Mouse (Mus musculus) MEL (cell line): Measurements from ENCODE around the gene Rad51b.

Experiments used
- BHLHE40 ChIP-seq: IDR thresholded peaks from 2 replicates; pipeline ENCODE4 v1.6.1; 2012; ENCODE audit warnings: low read depth, mild to moderate bottlenecking, inconsistent platforms, low read length, improper control_type of control experiment, borderline replicate concordance
- CHD1 ChIP-seq: IDR thresholded peaks from 2 replicates; pipeline ENCODE4 v1.6.1; 2012; ENCODE audit warnings: low read depth, mild to moderate bottlenecking, inconsistent platforms, low read length, improper control_type of control experiment
- CHD2 ChIP-seq: IDR thresholded peaks from 2 replicates; pipeline ENCODE4 v1.6.1; 2011; ENCODE audit warnings: low read length, improper control_type of control experiment
- CTCF ChIP-seq, 3 experiments: IDR thresholded peaks in 2 of 3; conservative IDR thresholded peaks in 1 of 3; 2 replicates each; pipeline ENCODE4 v1.5.1; 2011 to 2012; ENCODE audit warnings: low read length in 3 of 3, low read depth in 2 of 3, mild to moderate bottlenecking in 2 of 3, improper control_type of control experiment in 1 of 3, inconsistent platforms in 1 of 3, mixed read lengths in 1 of 3, moderate library complexity in 1 of 3; ENCODE audit not compliant: control insufficient read depth in 1 of 3, insufficient read depth in 1 of 3, poor library complexity in 1 of 3, severe bottlenecking in 1 of 3
- EP300 ChIP-seq, 2 experiments: IDR thresholded peaks; 2 replicates each; pipeline ENCODE4 v1.6.1; 2011; ENCODE audit warnings: improper control_type of control experiment in 2 of 2, low read length in 2 of 2, low read depth in 1 of 2, mild to moderate bottlenecking in 1 of 2
- KAT2A ChIP-seq: conservative IDR thresholded peaks from 2 replicates; pipeline ENCODE4 v1.6.1; 2012; ENCODE audit warnings: low read depth, low read length, improper control_type of control experiment, inconsistent platforms
- MAFK ChIP-seq: IDR thresholded peaks from 2 replicates; pipeline ENCODE4 v1.6.1; 2011; ENCODE audit warnings: low read depth, mild to moderate bottlenecking, low read length, improper control_type of control experiment, borderline replicate concordance
- MAZ ChIP-seq: IDR thresholded peaks from 2 replicates; pipeline ENCODE4 v1.6.1; 2012; ENCODE audit warnings: low read depth, mild to moderate bottlenecking, inconsistent platforms, low read length, improper control_type of control experiment
- MYC ChIP-seq: IDR thresholded peaks from 2 replicates; pipeline ENCODE4 v1.6.1; 2011; ENCODE audit warnings: low read depth, mild to moderate bottlenecking, low read length, improper control_type of control experiment, moderate library complexity
- POLR2A ChIP-seq, 2 experiments: IDR thresholded peaks; 2 replicates each; pipeline ENCODE4 v1.6.1; 2011 to 2012; ENCODE audit warnings: low read length in 2 of 2, mild to moderate bottlenecking in 2 of 2, control low read depth in 1 of 2, improper control_type of control experiment in 1 of 2, low read depth in 1 of 2, moderate library complexity in 1 of 2; ENCODE audit not compliant: control insufficient read depth in 1 of 2, insufficient read depth in 1 of 2, poor library complexity in 1 of 2
- POLR2AphosphoS5 ChIP-seq: IDR thresholded peaks from 2 replicates; pipeline ENCODE4 v1.6.1; 2012; ENCODE audit warnings: low read depth, borderline replicate concordance, mild to moderate bottlenecking, inconsistent platforms, low read length, moderate library complexity, mixed read lengths
- TCF12 ChIP-seq: IDR thresholded peaks from 2 replicates; pipeline ENCODE4 v1.6.1; 2014; ENCODE audit warnings: low read depth, mild to moderate bottlenecking, inconsistent platforms, low read length, improper control_type of control experiment, moderate library complexity
- USF1 ChIP-seq: IDR thresholded peaks from 2 replicates; pipeline ENCODE4 v1.6.1; 2014; ENCODE audit warnings: low read depth, mild to moderate bottlenecking, inconsistent platforms, low read length, improper control_type of control experiment, moderate library complexity
- USF2 ChIP-seq, 2 experiments: IDR thresholded peaks; 2 replicates each; pipeline ENCODE4 v1.6.1; 2011 to 2012; ENCODE audit warnings: improper control_type of control experiment in 2 of 2, low read length in 2 of 2, borderline replicate concordance in 1 of 2, inconsistent platforms in 1 of 2, low read depth in 1 of 2, mild to moderate bottlenecking in 1 of 2; ENCODE audit not compliant: insufficient read depth in 1 of 2

- TF ChIP-seq TCF12 (no peak), EP300 (IDR thresholded peaks at IDR 0.05; ENCODE audit: low read depth in 1 of 2, low read length in 2 of 2) (no peak), CTCF (IDR thresholded peaks at IDR 0.05 in 2 of 3, conservative IDR thresholded peaks at IDR 0.05 in 1 of 3; ENCODE audit: control insufficient read depth in 1 of 3, insufficient read depth in 1 of 3, low read depth in 2 of 3, low read length in 3 of 3, poor library complexity in 1 of 3, severe bottlenecking in 1 of 3) (no peak), POLR2A (IDR thresholded peaks at IDR 0.05; ENCODE audit: control insufficient read depth in 1 of 2, insufficient read depth in 1 of 2, low read depth in 1 of 2, low read length in 2 of 2, poor library complexity in 1 of 2) (no peak), CHD1 (no peak), USF2 (IDR thresholded peaks at IDR 0.05; ENCODE audit: borderline replicate concordance in 1 of 2, insufficient read depth in 1 of 2, low read depth in 1 of 2, low read length in 2 of 2) (no peak), CHD2 (no peak), MYC (no peak), MAZ (no peak), BHLHE40 (no peak), MAFK (no peak), KAT2A (no peak), POLR2AphosphoS5 (no peak), USF1 (no peak)
Observed at GRCm38 (mm10) chr12:79619009-79619408, 321.9 kb downstream of the Rad51b start.
